ENCODE assay signal across 25 mouse cellular contexts in genomic region chr12:99474176-99474575, GRCm38 (mm10).
A peak's percentile ranks its signal among the peaks of the same experiment; 100 is the strongest.
DNase-seq lines count a peak whose midpoint lies in the region; ATAC-seq and TF ChIP-seq lines count a peak whose summit lies in the region.
"Had no signal": no experiment of that assay in that cellular context is flagged by ENCODE, and none has a peak within 500 bp of the region (broad histone marks: within the 10 kb centered on the region; RNA-seq: fewer than 3 reads in every experiment).

No protein-coding gene starts in this region.

- no peak for TF ChIP-seq POLR2A in brain, embryonic 14.5 days (IDR thresholded peaks at IDR 0.05; ENCODE audit: borderline replicate concordance, extremely low read depth, insufficient read depth, insufficient read length, poor library complexity, severe bottlenecking)

- no peaks in the 10 kb centered on the region for H3K4me1 ChIP-seq in embryonic facial prominence, embryonic 14.5 days (ENCODE audit: control insufficient read depth, insufficient read depth, low read length)
- peaks cover 9% of the 10 kb centered on the region for H3K4me1 ChIP-seq in embryonic facial prominence, embryonic 10.5 days
- 0 out of 2 replicates have a peak, but pooled peaks cover 8% of the 10 kb centered on the region for H3K4me1 ChIP-seq in limb, embryonic 12.5 days (replicated peaks)
- H3K4me1 ChIP-seq in limb, embryonic 10.5 days, result peaks cover 7% of the 10 kb centered on the region
- H3K4me1 ChIP-seq in forebrain, postnatal 0 days (ENCODE audit: insufficient read depth), result peaks cover 30% of the 10 kb centered on the region

- no peak for TF ChIP-seq CTCF in brain, embryonic 14.5 days (IDR thresholded peaks at IDR 0.05; ENCODE audit: borderline replicate concordance, extremely low read depth, insufficient read depth, insufficient read length)
- no peak for TF ChIP-seq CTCF in forebrain, postnatal 0 days (IDR thresholded peaks at IDR 0.05; ENCODE audit: low read depth)

- H3K27me3 ChIP-seq in embryonic facial prominence, embryonic 14.5 days (replicated peaks; ENCODE audit: control insufficient read depth, insufficient read depth, low read length), result no peaks in the 10 kb centered on the region
- no peaks in the 10 kb centered on the region for H3K27me3 ChIP-seq in embryonic facial prominence, embryonic 10.5 days (replicated peaks; ENCODE audit: low read depth, poor library complexity, severe bottlenecking)
- no peaks in the 10 kb centered on the region for H3K27me3 ChIP-seq in limb, embryonic 12.5 days
- H3K27me3 ChIP-seq in limb, embryonic 10.5 days (ENCODE audit: low read depth, poor library complexity, severe bottlenecking), result no peaks in the 10 kb centered on the region
- no peaks in the 10 kb centered on the region for H3K27me3 ChIP-seq in forebrain, postnatal 0 days (ENCODE audit: insufficient read depth, low read length)
- H3K27me3 ChIP-seq: embryonic facial prominence, embryonic 13.5 days; limb, embryonic 15.5 days had no signal

- DNase-seq in embryonic facial prominence, embryonic 14.5 days (ENCODE audit: low spot score), result peak; percentile 38
- no peak for DNase-seq in embryonic facial prominence, embryonic 10.5 days (ENCODE audit: low spot score)
- no peak for DNase-seq in limb, embryonic 10.5 days (ENCODE audit: low spot score)
- DNase-seq in brain, embryonic 14.5 days (ENCODE audit: low read depth), result peak; percentile 91
- DNase-seq in forebrain, postnatal 0 days, result peak; percentile 66
- no peak for DNase-seq in left cerebral cortex, adult 11 months (ENCODE audit: low spot score)
- DNase-seq in left cerebral cortex, postnatal 25 days (ENCODE audit: low spot score in 2 of 2), result no peak
- DNase-seq: adrenal gland, postnatal 10 days; cerebellum, adult 2 months; cerebellum, postnatal 25 days; kidney, postnatal 36 days; layer of hippocampus, postnatal 36 days; lung, postnatal 10 days; right cerebral cortex, postnatal 25 days; spleen, adult 18-20 months had no signal

- intact Hi-C loops in left cerebral cortex, postnatal 25 days (cut with DNase I), result loop anchor here (5.0 kb wide), 1 partner anchor 352 kb away; no protein-coding TSS in a partner anchor

- H3K4me2 ChIP-seq in embryonic facial prominence, embryonic 14.5 days (ENCODE audit: low read depth, low read length), result no peak overlapping the region
- no peak overlapping the region for H3K4me2 ChIP-seq in limb, embryonic 12.5 days
- no peak overlapping the region for H3K4me2 ChIP-seq in forebrain, postnatal 0 days (ENCODE audit: low read depth)
- H3K4me2 ChIP-seq: embryonic facial prominence, embryonic 13.5 days; limb, embryonic 15.5 days had no signal

- WGBS in embryonic facial prominence, embryonic 14.5 days, result 44% methylated on average over 5 of the region's 5 CpGs
- 52% methylated on average over 5 of the region's 5 CpGs for WGBS in embryonic facial prominence, embryonic 10.5 days
- WGBS in limb, embryonic 12.5 days, result 33% methylated on average over 5 of the region's 5 CpGs
- WGBS in limb, embryonic 10.5 days, result 51% methylated on average over 5 of the region's 5 CpGs
- WGBS in forebrain, postnatal 0 days, result 12% methylated on average over 5 of the region's 5 CpGs

- H3K4me3 ChIP-seq in embryonic facial prominence, embryonic 14.5 days (ENCODE audit: low read depth, low read length), result no peak overlapping the region
- H3K4me3 ChIP-seq in embryonic facial prominence, embryonic 10.5 days, result no peak overlapping the region
- H3K4me3 ChIP-seq in limb, embryonic 12.5 days (replicated peaks), result no peak overlapping the region
- H3K4me3 ChIP-seq in limb, embryonic 10.5 days, result no peak overlapping the region
- H3K4me3 ChIP-seq in forebrain, postnatal 0 days (ENCODE audit: low read depth, low read length), result no peak overlapping the region
- H3K4me3 ChIP-seq: embryonic facial prominence, embryonic 13.5 days; heart, embryonic 10.5 days; limb, embryonic 15.5 days; megakaryocyte, embryonic 14.5 days had no signal

- H3K9ac ChIP-seq in embryonic facial prominence, embryonic 14.5 days (ENCODE audit: low read depth, low read length), result no peak overlapping the region
- no peak overlapping the region for H3K9ac ChIP-seq in limb, embryonic 12.5 days (replicated peaks)
- no peak overlapping the region for H3K9ac ChIP-seq in forebrain, postnatal 0 days
- H3K9ac ChIP-seq: embryonic facial prominence, embryonic 13.5 days; limb, embryonic 15.5 days; liver, embryonic 14.5 days had no signal

- H3K36me3 ChIP-seq in embryonic facial prominence, embryonic 14.5 days (ENCODE audit: control insufficient read depth, insufficient read depth, low read length), result no peaks in the 10 kb centered on the region
- H3K36me3 ChIP-seq in embryonic facial prominence, embryonic 10.5 days (replicated peaks), result no peaks in the 10 kb centered on the region
- H3K36me3 ChIP-seq in limb, embryonic 12.5 days, result no peaks in the 10 kb centered on the region
- H3K36me3 ChIP-seq in limb, embryonic 10.5 days, result no peaks in the 10 kb centered on the region
- H3K36me3 ChIP-seq in forebrain, postnatal 0 days (ENCODE audit: insufficient read depth), result no peaks in the 10 kb centered on the region
- H3K36me3 ChIP-seq: heart, embryonic 10.5 days; limb, embryonic 15.5 days had no signal

- no peak overlapping the region for H3K27ac ChIP-seq in embryonic facial prominence, embryonic 14.5 days (replicated peaks; ENCODE audit: low read depth, low read length)
- H3K27ac ChIP-seq in embryonic facial prominence, embryonic 10.5 days (replicated peaks), result no peak overlapping the region
- H3K27ac ChIP-seq in limb, embryonic 12.5 days, result 0 out of 2 replicates have a peak overlapping the region, but pooled peaks have one; percentile 4
- H3K27ac ChIP-seq in limb, embryonic 10.5 days, result no peak overlapping the region
- H3K27ac ChIP-seq in forebrain, postnatal 0 days (ENCODE audit: low read depth, low read length), result peak overlapping the region; percentile 54
- H3K27ac ChIP-seq: embryonic facial prominence, embryonic 13.5 days; heart, embryonic 10.5 days; hindbrain, postnatal 0 days; limb, embryonic 15.5 days; liver, embryonic 14.5 days had no signal

- ATAC-seq in embryonic facial prominence, embryonic 14.5 days (ENCODE audit: low read depth), result no peak
- no peak for ATAC-seq in limb, embryonic 12.5 days (ENCODE audit: insufficient number of reproducible peaks, insufficient read depth, low FRiP score, low TSS enrichment, low read depth)
- ATAC-seq in forebrain, postnatal 0 days, result peak; percentile 59
- ATAC-seq: activated CD4-positive, CD25-positive, alpha-beta regulatory T cell, adult 4 months; hindbrain, postnatal 0 days; intestine, embryonic 16.5 days; midbrain, embryonic 16.5 days had no signal

- no peaks in the 10 kb centered on the region for H3K9me3 ChIP-seq in embryonic facial prominence, embryonic 14.5 days (ENCODE audit: control insufficient read depth, low read length)
- H3K9me3 ChIP-seq in embryonic facial prominence, embryonic 10.5 days, result 0 out of 2 replicates have a peak, but pooled peaks cover 3% of the 10 kb centered on the region
- H3K9me3 ChIP-seq in limb, embryonic 12.5 days, result peaks cover 3% of the 10 kb centered on the region; the same call in 1 of the 2 replicates
- no peaks in the 10 kb centered on the region for H3K9me3 ChIP-seq in limb, embryonic 10.5 days (replicated peaks)
- H3K9me3 ChIP-seq in forebrain, postnatal 0 days (ENCODE audit: low read length), result no peaks in the 10 kb centered on the region
- H3K9me3 ChIP-seq: embryonic facial prominence, embryonic 13.5 days; heart, embryonic 10.5 days; limb, embryonic 15.5 days had no signal

Comparison
In these comparisons a context has a peak if more than half of its experiments do, and no peak if none do; other contexts are left out.
1. DNase-seq: peak in embryonic facial prominence, embryonic 14.5 days (single experiment), brain, embryonic 14.5 days (single experiment) and forebrain, postnatal 0 days (single experiment); none in embryonic facial prominence, embryonic 10.5 days (single experiment), limb, embryonic 10.5 days (single experiment), left cerebral cortex, adult 11 months (single experiment) and left cerebral cortex, postnatal 25 days (0 of 2).
2. H3K27ac ChIP-seq: peak in limb, embryonic 12.5 days (single experiment) and forebrain, postnatal 0 days (single experiment); none in embryonic facial prominence, embryonic 14.5 days (single experiment), embryonic facial prominence, embryonic 10.5 days (single experiment) and limb, embryonic 10.5 days (single experiment).